Mouse (Mus musculus) hindbrain, postnatal 0 days (tissue): ENCODE data around the gene Celf2. TPM values are rescaled to one million over a fixed set of nuclear protein-coding genes. Genes with fewer than 3 reads are reported as not detected.

ENCODE experiments used
- ATAC-seq: fragments of 200-750 bp; cut with Nextera tagmentation; 2 replicates; pipeline ENCODE4 v1.8.0; 2017; ENCODE audit warnings: mild to moderate bottlenecking, moderate TSS enrichment, moderate library complexity
- DNase-seq: peaks from one replicate; pipeline ENCODE4 v3.0.0-alpha.2; 2015; ENCODE audit warnings: low spot score
- H3K27ac ChIP-seq: fragments of 300-500 bp; sonication (generic); 2 replicates; pipeline ENCODE4 v1.5.1; 2014; ENCODE audit warnings: mild to moderate bottlenecking
- H3K27me3 ChIP-seq: fragments of 300-500 bp; sonication (generic); 2 replicates; pipeline ENCODE4 v1.6.1; 2014; ENCODE audit warnings: low read length, mixed read lengths; ENCODE audit not compliant: insufficient read depth
- H3K36me3 ChIP-seq: fragments of 300-500 bp; sonication (generic); 2 replicates; pipeline ENCODE4 v1.6.1; 2014; ENCODE audit warnings: low read length, mixed read lengths; ENCODE audit not compliant: insufficient read depth
- H3K4me1 ChIP-seq: fragments of 300-500 bp; sonication (generic); 2 replicates; pipeline ENCODE4 v1.6.1; 2014; ENCODE audit warnings: antibody characterized with exemption, low read length, mixed read lengths; ENCODE audit not compliant: insufficient read depth
- H3K4me2 ChIP-seq: fragments of 300-500 bp; sonication (generic); 2 replicates; pipeline ENCODE4 v1.6.1; 2014; ENCODE audit warnings: low read depth, mild to moderate bottlenecking, low read length, moderate library complexity, mixed read lengths
- H3K4me3 ChIP-seq: fragments of 300-500 bp; sonication (generic); 2 replicates; pipeline ENCODE4 v1.5.1; 2014; ENCODE audit warnings: low read length
- H3K9ac ChIP-seq: fragments of 300-500 bp; sonication (generic); replicated peaks from 2 replicates; pipeline ENCODE4 v1.6.1; 2014; ENCODE audit warnings: mild to moderate bottlenecking, low read length, moderate library complexity, mixed read lengths
- H3K9me3 ChIP-seq: fragments of 300-500 bp; sonication (generic); 2 replicates; pipeline ENCODE4 v1.6.1; 2016; ENCODE audit warnings: low read length, mixed read lengths
- CTCF ChIP-seq: IDR thresholded peaks from 2 replicates; pipeline ENCODE4 v1.5.1; 2016; ENCODE audit warnings: antibody characterized with exemption, control low read depth, low read depth
- WGBS: fragments of 180-500 bp; shearing (Covaris S2); extraction: QIAGEN DNeasy Blood & Tissue Kit; methylation state at CpG from one replicate; pipeline ENCODE4 v1.1.7; 2014; 5-methylcytosine and 5-hydroxymethylcytosine counted together
- polyA plus RNA-seq: library from polyadenylated mRNA; unstranded; fragments of >200 nt; fragmentation: Nextera tagmentation; extraction: Ambion mirVana; gene quantifications from 2 replicates; pipeline ENCODE4 v1.2.1, GENCODE M21; 2015
- total RNA-seq: library from RNA; depleted of rRNA; stranded (reverse); fragments of >200 nt; gene quantifications from 2 replicates; pipeline ENCODE4 v1.2.3, GENCODE M21; 2014

Celf2 gene
- total and polyA plus RNA-seq, 2 experiments from 2014 or later: 110 to 160 TPM

- Histone ChIP-seq H3K4me3 (no peak overlapping the region), H3K27ac (peak overlapping the region; percentile 72; the same call in 1 of the 2 replicates), H3K4me2 (0 out of 2 replicates have a peak overlapping the region, but pooled peaks have one; percentile 49), H3K27me3 (no peaks in the 10 kb centered on the region), H3K4me1 (peaks cover 10% of the 10 kb centered on the region), H3K36me3 (no peaks in the 10 kb centered on the region), H3K9ac (no peak overlapping the region), H3K9me3 (peaks cover under 1% of the 10 kb centered on the region)
- 75% methylated on average over 9 of the region's 9 CpGs for WGBS
- DNase-seq (no peak), ATAC-seq (no peak)
- no peak for TF ChIP-seq CTCF
Measured at GRCm38 (mm10) chr2:7082376-7083025, 426.9 kb downstream of the Celf2 start.

- H3K27me3 ChIP-seq: no peaks in the 10 kb centered on the region
- ATAC-seq: peak; percentile 71
- peak overlapping the region; percentile 49 for H3K4me2 ChIP-seq
- peaks cover 5% of the 10 kb centered on the region for H3K9me3 ChIP-seq
- TF ChIP-seq CTCF: no peak
- H3K27ac ChIP-seq: peak overlapping the region; percentile 72
- WGBS: 10% methylated on average over 28 of the region's 28 CpGs
- peak overlapping the region; percentile 35 for H3K9ac ChIP-seq
- H3K4me3 ChIP-seq: peak overlapping the region; percentile 14
- H3K4me1 ChIP-seq: peaks cover 10% of the 10 kb centered on the region
- H3K36me3 ChIP-seq: no peaks in the 10 kb centered on the region
- peak; percentile 48 for DNase-seq
Measured at GRCm38 (mm10) chr2:7080794-7081783, 428.3 kb downstream of the Celf2 start.

DNA sequence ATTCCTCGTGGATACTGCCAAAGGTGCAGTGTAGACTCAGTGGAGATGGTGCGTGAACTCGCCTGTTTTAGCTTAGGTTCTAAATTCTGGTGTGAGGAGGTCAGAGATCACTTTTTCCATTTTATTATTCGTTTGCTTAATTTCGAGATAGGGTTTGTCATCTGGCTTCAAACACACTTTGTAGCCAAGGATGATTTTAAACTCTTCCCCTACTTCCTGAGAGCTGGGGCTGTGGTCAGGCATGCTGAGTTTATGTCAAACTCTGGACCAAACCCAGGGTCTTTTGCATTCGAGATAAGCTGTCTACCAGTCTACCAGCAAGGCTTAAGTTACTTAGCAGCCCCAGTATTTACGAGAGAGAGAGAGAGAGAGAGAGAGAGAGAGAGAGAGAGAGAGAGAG, 429.3 kb downstream of the Celf2 start:
- DNase-seq: no peak
- Histone ChIP-seq H3K27me3 (no peaks in the 10 kb centered on the region), H3K9me3 (peaks cover 7% of the 10 kb centered on the region), H3K4me3 (no peak overlapping the region), H3K4me1 (peaks cover 10% of the 10 kb centered on the region), H3K4me2 (peak overlapping the region; percentile 49), H3K9ac (no peak overlapping the region), H3K27ac (no peak overlapping the region), H3K36me3 (no peaks in the 10 kb centered on the region)
- no peak for ATAC-seq
- 71% methylated on average over 7 of the region's 7 CpGs for WGBS
- no peak for TF ChIP-seq CTCF

DNA sequence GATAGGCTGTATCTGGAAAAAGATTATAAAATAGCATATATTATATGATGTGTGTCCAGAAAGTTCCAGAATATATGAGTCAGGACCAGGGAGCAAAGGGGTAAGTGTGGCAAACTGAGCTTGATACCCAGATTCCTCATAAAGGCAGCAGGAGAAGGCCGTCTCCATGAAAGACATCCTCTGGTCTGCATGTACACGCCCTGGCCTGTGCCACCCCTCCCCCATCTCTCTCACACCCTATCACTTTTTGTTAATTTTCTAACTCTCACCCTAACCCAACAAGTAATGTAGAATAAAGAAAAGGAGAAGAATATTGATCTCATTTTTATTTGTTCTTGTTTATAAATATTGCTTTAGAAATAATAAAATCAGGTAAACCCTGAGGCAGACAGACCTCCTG, 430.0 kb downstream of the Celf2 start:
- peaks cover 10% of the 10 kb centered on the region for H3K4me1 ChIP-seq
- no peak overlapping the region for H3K27ac ChIP-seq
- H3K27me3 ChIP-seq: no peaks in the 10 kb centered on the region
- no peak for TF ChIP-seq CTCF
- no peak overlapping the region for H3K9ac ChIP-seq
- peaks cover 7% of the 10 kb centered on the region for H3K9me3 ChIP-seq
- no peak overlapping the region for H3K4me3 ChIP-seq
- ATAC-seq (no peak), DNase-seq (no peak)
- 80% methylated on average over 2 of the region's 2 CpGs for WGBS
- no peaks in the 10 kb centered on the region for H3K36me3 ChIP-seq
- H3K4me2 ChIP-seq: no peak overlapping the region

DNA sequence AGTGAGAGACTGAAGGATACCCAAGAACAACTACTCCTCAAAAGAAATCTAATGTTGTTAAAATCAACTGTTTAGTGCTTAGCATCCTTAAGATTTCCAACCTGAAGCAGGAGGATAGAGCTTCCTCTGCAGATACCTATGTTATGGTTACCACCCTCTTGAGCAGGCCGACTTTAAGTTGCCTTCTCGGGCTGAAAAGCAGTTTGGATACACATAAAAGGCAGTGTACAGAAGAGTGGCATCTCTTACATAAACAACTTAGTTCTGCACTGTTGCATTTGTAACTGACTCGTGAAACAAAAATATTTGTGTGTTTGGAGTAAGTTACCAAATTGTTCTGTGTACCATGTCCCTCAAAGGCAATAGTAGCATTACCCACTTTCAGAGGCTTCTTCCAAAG, 435.6 kb downstream of the Celf2 start:
- no peak overlapping the region for H3K4me3 ChIP-seq
- ATAC-seq (no peak), DNase-seq (no peak)
- no peak overlapping the region for H3K4me2 ChIP-seq
- WGBS: 57% methylated on average over 3 of the region's 3 CpGs
- H3K9ac ChIP-seq: no peak overlapping the region
- H3K9me3 ChIP-seq: peaks cover 7% of the 10 kb centered on the region
- H3K27ac ChIP-seq: no peak overlapping the region
- H3K36me3 ChIP-seq: no peaks in the 10 kb centered on the region
- H3K27me3 ChIP-seq: no peaks in the 10 kb centered on the region
- TF ChIP-seq CTCF: no peak
- no peaks in the 10 kb centered on the region for H3K4me1 ChIP-seq

GRCm38 (mm10) chr2:7072344-7073265, 436.8 kb downstream of the Celf2 start:
- H3K4me3 ChIP-seq: no peak overlapping the region
- H3K36me3 ChIP-seq: no peaks in the 10 kb centered on the region
- DNase-seq (no peak), ATAC-seq (no peak)
- H3K4me2 ChIP-seq: no peak overlapping the region
- no peak for TF ChIP-seq CTCF
- WGBS: 73% methylated on average over 5 of the region's 5 CpGs
- H3K27ac ChIP-seq: no peak overlapping the region
- peaks cover 7% of the 10 kb centered on the region for H3K9me3 ChIP-seq
- H3K4me1 ChIP-seq: no peaks in the 10 kb centered on the region
- no peaks in the 10 kb centered on the region for H3K27me3 ChIP-seq
- no peak overlapping the region for H3K9ac ChIP-seq
